Mouse (Mus musculus) myocyte (in vitro differentiated cells): ENCODE measurements around the gene Myo16.
A peak's percentile ranks its signal among the peaks of the same experiment; 100 is the strongest.

Experiments used
- CEBPB ChIP-seq: IDR thresholded peaks from 2 replicates; pipeline ENCODE4 v1.6.1; 2011; ENCODE audit warnings: mild to moderate bottlenecking, moderate library complexity; ENCODE audit not compliant: poor library complexity, insufficient read depth, severe bottlenecking
- MYOD1 ChIP-seq, 3 experiments: IDR thresholded peaks; one replicate each; pipeline ENCODE4 v1.6.1; 2011; ENCODE audit warnings: control low read depth in 2 of 3, low read depth in 2 of 3, mild to moderate bottlenecking in 2 of 3, moderate library complexity in 1 of 3; ENCODE audit not compliant: insufficient read length in 2 of 3, control insufficient read depth in 1 of 3
- MYOG ChIP-seq, 3 experiments: IDR thresholded peaks; one replicate each; pipeline ENCODE4 v1.6.1; 2011; ENCODE audit warnings: control low read depth in 2 of 3, low read depth in 2 of 3, mild to moderate bottlenecking in 2 of 3; ENCODE audit not compliant: insufficient read length in 2 of 3, control insufficient read depth in 1 of 3, insufficient read depth in 1 of 3
- POLR2A ChIP-seq: IDR thresholded peaks from one replicate; pipeline ENCODE4 v1.6.1; 2011; ENCODE audit warnings: low read depth, mild to moderate bottlenecking, control low read depth, moderate library complexity; ENCODE audit not compliant: insufficient read length
- SRF ChIP-seq: IDR thresholded peaks from one replicate; pipeline ENCODE4 v1.6.1; 2011; ENCODE audit warnings: low read depth; ENCODE audit not compliant: control insufficient read depth, insufficient read length
- TCF12 ChIP-seq: IDR thresholded peaks from one replicate; pipeline ENCODE4 v1.6.1; 2011; ENCODE audit warnings: mild to moderate bottlenecking, control low read depth; ENCODE audit not compliant: poor library complexity, insufficient read depth, severe bottlenecking

GRCm38 (mm10) chr8:10448545-10448944, 294.8 kb downstream of the Myo16 start:
- TF ChIP-seq POLR2A, result no peak
- TF ChIP-seq TCF12, result no peak
- TF ChIP-seq MYOD1 (IDR thresholded peaks at IDR 0.05; ENCODE audit: control insufficient read depth in 1 of 3, insufficient read length in 2 of 3, low read depth in 2 of 3), result peak in 2 of 3 experiments; percentile 70 to 78
- no peak for TF ChIP-seq CEBPB
- TF ChIP-seq SRF, result no peak
- peak in 2 of 3 experiments; percentile 33 to 79 for TF ChIP-seq MYOG (IDR thresholded peaks at IDR 0.05; ENCODE audit: control insufficient read depth in 1 of 3, insufficient read depth in 1 of 3, insufficient read length in 2 of 3, low read depth in 2 of 3)
